Mouse (Mus musculus): ENCODE measurements around the gene Hc.

- no peak for TF ChIP-seq CTCF (IDR thresholded peaks at IDR 0.05)
- no peak for TF ChIP-seq POLR2A (IDR thresholded peaks at IDR 0.05; ENCODE audit: insufficient read depth, low read depth, low read length)
- TF ChIP-seq EP300 (IDR thresholded peaks at IDR 0.05; ENCODE audit: insufficient read depth, low read depth, low read length): no peak
These were observed 94.8 kb downstream of the Hc start for GRCm38 (mm10) chr2:34966243-34966934.
